Mouse (Mus musculus) midbrain, postnatal 0 days (tissue): ENCODE measurements around the gene Gfm1. TPM values are rescaled to one million over a fixed set of nuclear protein-coding genes. Genes with fewer than 3 reads are reported as not detected.
A peak's percentile ranks its signal among the peaks of the same experiment; 100 is the strongest.

Experiments
- ATAC-seq: fragments of 200-750 bp; cut with Nextera tagmentation; 2 replicates; pipeline ENCODE4 v1.8.0; 2017; ENCODE audit warnings: moderate number of reproducible peaks, mild to moderate bottlenecking, moderate TSS enrichment, moderate library complexity; ENCODE audit not compliant: low FRiP score
- DNase-seq: peaks from one replicate; pipeline ENCODE4 v3.0.0-alpha.2; 2015; ENCODE audit warnings: low spot score
- H3K27ac ChIP-seq: fragments of 300-500 bp; sonication (generic); 2 replicates; pipeline ENCODE4 v1.5.1; 2014; ENCODE audit warnings: low read depth, mild to moderate bottlenecking, low read length, mixed read lengths
- H3K27me3 ChIP-seq: fragments of 300-500 bp; sonication (generic); 2 replicates; pipeline ENCODE4 v1.6.1; 2014; ENCODE audit warnings: low read length, control low read depth, mixed read lengths; ENCODE audit not compliant: insufficient read depth
- H3K36me3 ChIP-seq: fragments of 300-500 bp; sonication (generic); 2 replicates; pipeline ENCODE4 v1.6.1; 2014; ENCODE audit warnings: low read length, control low read depth, mixed read lengths; ENCODE audit not compliant: insufficient read depth
- H3K4me1 ChIP-seq: fragments of 300-500 bp; sonication (generic); 2 replicates; pipeline ENCODE4 v1.6.1; 2014; ENCODE audit warnings: mild to moderate bottlenecking, control low read depth, antibody characterized with exemption, low read length, mixed read lengths; ENCODE audit not compliant: insufficient read depth
- H3K4me2 ChIP-seq: fragments of 300-500 bp; sonication (generic); 2 replicates; pipeline ENCODE4 v1.6.1; 2014; ENCODE audit warnings: low read depth, mild to moderate bottlenecking, low read length, mixed read lengths; ENCODE audit not compliant: poor library complexity, severe bottlenecking
- H3K4me3 ChIP-seq: fragments of 300-500 bp; sonication (generic); 2 replicates; pipeline ENCODE4 v1.5.1; 2014; ENCODE audit warnings: low read depth, mild to moderate bottlenecking, low read length, moderate library complexity
- H3K9ac ChIP-seq: fragments of 300-500 bp; sonication (generic); replicated peaks from 2 replicates; pipeline ENCODE4 v1.6.1; 2014; ENCODE audit warnings: mild to moderate bottlenecking, low read length, moderate library complexity, mixed read lengths; ENCODE audit not compliant: poor library complexity, severe bottlenecking
- H3K9me3 ChIP-seq: fragments of 300-500 bp; sonication (generic); 2 replicates; pipeline ENCODE4 v1.6.1; 2016; ENCODE audit warnings: low read length, control low read depth
- CTCF ChIP-seq: IDR thresholded peaks from 2 replicates; pipeline ENCODE4 v1.5.1; 2016; ENCODE audit warnings: antibody characterized with exemption, mild to moderate bottlenecking
- WGBS: fragments of 180-500 bp; shearing (Covaris S2); extraction: QIAGEN DNeasy Blood & Tissue Kit; methylation state at CpG from one replicate; pipeline ENCODE4 v1.1.7; 2014; 5-methylcytosine and 5-hydroxymethylcytosine counted together
- polyA plus RNA-seq: library from polyadenylated mRNA; unstranded; fragments of >200 nt; fragmentation: Nextera tagmentation; extraction: Ambion mirVana; gene quantifications from 2 replicates; pipeline ENCODE4 v1.2.1, GENCODE M21; 2015
- total RNA-seq: library from RNA; depleted of rRNA; stranded (reverse); fragments of >200 nt; gene quantifications from 2 replicates; pipeline ENCODE4 v1.2.3, GENCODE M21; 2014; rRNA removed

Gene Gfm1
- 25.4 and 29.1 TPM in 2 replicates for total RNA-seq
- polyA plus RNA-seq = 21.3 and 22.1 TPM in 2 replicates

DNA sequence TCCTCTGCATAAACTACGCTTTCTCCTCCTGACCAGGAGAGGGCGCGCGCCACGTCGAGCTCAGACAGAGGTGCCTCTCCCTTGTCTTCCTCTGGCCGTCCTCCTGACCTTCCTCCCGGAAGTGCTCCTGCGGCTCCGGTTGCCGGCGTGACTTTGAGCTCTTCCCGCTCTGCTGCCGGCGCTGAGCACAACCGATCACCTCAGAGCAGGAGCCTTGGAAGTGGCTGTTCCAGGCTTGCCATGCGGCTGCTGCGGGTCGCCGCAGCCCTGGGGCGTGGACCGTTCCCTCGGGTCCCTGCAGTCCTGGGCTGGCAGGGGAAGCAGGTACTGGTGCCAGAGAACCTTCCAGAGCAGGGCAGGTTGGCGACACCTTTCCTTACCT is at the start of gene Gfm1:
Gene Gfm1, plus strand, starts transcription at position 98 of the 382 bp plus-strand sequence.
- Histone ChIP-seq H3K4me2 (peak within 1 kb of the TSS; percentile 92), H3K4me1 (no peaks in the 10 kb centered on the region), H3K27ac (peak within 1 kb of the TSS; percentile 65), H3K4me3 (peak within 1 kb of the TSS; percentile 99), H3K36me3 (peaks cover 22% of the 10 kb centered on the region), H3K27me3 (no peaks in the 10 kb centered on the region), H3K9me3 (no peaks in the 10 kb centered on the region), H3K9ac (peak within 1 kb of the TSS; percentile 93)
- peak; percentile 94 for TF ChIP-seq CTCF
- peak; percentile 93 for DNase-seq
- WGBS = 0% methylated on average over 24 of the region's 24 CpGs
- ATAC-seq = peak; percentile 96

GRCm38 (mm10) chr3:67429338-67429998 is 428 bp upstream of the Gfm1 start:
- Histone ChIP-seq H3K4me1 (no peaks in the 10 kb centered on the region), H3K4me3 (peak overlapping the region; percentile 99), H3K27ac (peak overlapping the region; percentile 38), H3K9me3 (no peaks in the 10 kb centered on the region), H3K9ac (0 out of 2 replicates have a peak overlapping the region, but pooled peaks have one; percentile 44), H3K27me3 (no peaks in the 10 kb centered on the region), H3K36me3 (peaks cover 19% of the 10 kb centered on the region), H3K4me2 (peak overlapping the region; percentile 92)
- TF ChIP-seq CTCF = peak; percentile 69
- WGBS = 34% methylated on average over 8 of the region's 8 CpGs
- peak; percentile 86 for ATAC-seq
- peak; percentile 13 for DNase-seq

GRCm38 (mm10) chr3:67434011-67434410 is 4.1 kb downstream of the Gfm1 start:
- ATAC-seq (no peak), DNase-seq (no peak)
- 96% methylated on average over 6 of the region's 6 CpGs for WGBS
- Histone ChIP-seq H3K4me1 (no peaks in the 10 kb centered on the region), H3K9me3 (no peaks in the 10 kb centered on the region), H3K9ac (no peak overlapping the region), H3K4me3 (no peak overlapping the region), H3K27ac (no peak overlapping the region), H3K4me2 (no peak overlapping the region), H3K27me3 (no peaks in the 10 kb centered on the region), H3K36me3 (peaks cover 45% of the 10 kb centered on the region)
- no peak for TF ChIP-seq CTCF

DNA sequence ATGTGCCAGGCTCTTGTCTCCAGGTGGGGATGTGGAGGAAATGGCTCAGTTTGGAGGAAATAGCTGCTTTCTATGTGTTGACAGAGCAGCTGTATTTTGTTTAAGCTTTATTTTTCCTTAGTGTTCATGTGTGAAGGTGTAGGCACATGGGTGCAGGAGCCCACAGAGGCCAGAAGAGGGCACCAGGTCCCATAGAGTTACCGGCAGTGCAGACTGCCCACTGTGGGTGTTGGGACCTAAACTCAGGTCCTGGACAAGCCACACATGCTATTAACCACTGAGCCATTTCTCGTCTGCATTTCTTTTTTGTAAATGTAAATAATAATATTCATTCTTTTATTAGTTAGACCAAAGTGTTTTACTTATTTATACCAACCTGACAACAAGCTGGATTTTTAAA is 17.2 kb downstream of the Gfm1 start:
- no peak for ATAC-seq

DNA sequence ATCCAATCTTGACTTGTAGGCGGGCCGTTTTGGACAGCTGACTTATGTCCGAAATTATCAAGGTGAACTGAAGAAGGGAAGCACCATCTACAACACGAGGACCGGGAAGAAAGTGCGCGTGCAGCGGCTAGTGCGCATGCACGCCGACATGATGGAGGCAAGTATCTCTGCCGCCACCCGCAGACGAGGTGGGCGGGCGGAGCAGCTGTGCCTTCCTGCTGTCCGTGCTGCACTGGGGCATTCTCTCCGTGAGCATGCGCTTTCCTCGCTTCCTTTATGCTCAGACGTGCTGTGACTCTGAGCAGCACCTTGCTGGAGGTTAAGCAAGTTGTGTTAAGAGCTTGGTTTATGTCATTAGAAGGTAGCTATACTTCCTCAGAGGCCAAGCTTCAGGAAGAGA is 19.8 kb downstream of the Gfm1 start:
- Histone ChIP-seq H3K9ac (no peak overlapping the region), H3K4me2 (no peak overlapping the region), H3K4me1 (no peaks in the 10 kb centered on the region), H3K27me3 (no peaks in the 10 kb centered on the region), H3K27ac (no peak overlapping the region), H3K4me3 (no peak overlapping the region), H3K36me3 (peaks cover 36% of the 10 kb centered on the region), H3K9me3 (no peaks in the 10 kb centered on the region)
- no peak for DNase-seq
- no peak for TF ChIP-seq CTCF
- WGBS = 94% methylated on average over 21 of the region's 21 CpGs
- ATAC-seq = no peak

More for the DNA sequence above, 17.2 kb downstream of the Gfm1 start:
- H3K4me3 ChIP-seq = no peak overlapping the region
- H3K4me1 ChIP-seq = no peaks in the 10 kb centered on the region
- 97% methylated on average over 2 of the region's 2 CpGs for WGBS
- no peak overlapping the region for H3K4me2 ChIP-seq
- DNase-seq = no peak
- no peak overlapping the region for H3K27ac ChIP-seq
- no peaks in the 10 kb centered on the region for H3K9me3 ChIP-seq
- peak; percentile 45 for TF ChIP-seq CTCF
- H3K27me3 ChIP-seq = no peaks in the 10 kb centered on the region
- H3K9ac ChIP-seq = no peak overlapping the region
- H3K36me3 ChIP-seq = peaks cover 42% of the 10 kb centered on the region

DNA sequence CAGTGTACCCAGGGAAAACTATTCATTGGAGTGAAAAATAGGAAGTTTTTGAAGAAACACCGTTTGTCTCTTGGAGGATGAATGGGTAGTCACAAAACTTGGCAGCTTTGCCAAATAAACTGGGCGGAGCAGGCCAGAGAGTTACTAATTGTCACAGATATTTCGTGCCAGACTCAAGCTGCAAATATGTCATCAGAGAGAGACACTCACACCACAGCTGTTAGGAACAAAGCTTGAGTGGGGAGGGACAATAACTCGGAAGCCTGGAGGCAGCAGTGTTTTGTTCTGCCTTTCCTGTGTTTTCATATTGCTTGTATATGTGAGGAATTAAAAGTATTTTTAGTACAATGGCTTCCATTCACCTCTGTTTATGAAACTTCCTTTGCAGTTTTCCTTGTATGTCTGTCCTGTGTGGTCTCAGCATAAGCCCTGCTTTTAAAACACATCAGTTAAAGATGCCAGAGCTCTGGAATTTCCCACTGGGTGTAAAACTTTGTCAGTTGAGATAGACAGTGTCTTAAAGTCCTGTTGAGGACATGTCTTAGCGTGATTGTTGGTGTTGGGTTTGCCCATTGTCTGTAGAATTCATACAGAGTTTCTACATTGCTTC is 20.8 kb downstream of the Gfm1 start:
- no peak for TF ChIP-seq CTCF
- WGBS = 88% methylated on average over 5 of the region's 5 CpGs
- ATAC-seq (no peak), DNase-seq (no peak)
- Histone ChIP-seq H3K9me3 (no peaks in the 10 kb centered on the region), H3K27me3 (no peaks in the 10 kb centered on the region), H3K4me2 (no peak overlapping the region), H3K9ac (no peak overlapping the region), H3K36me3 (peaks cover 39% of the 10 kb centered on the region), H3K4me3 (no peak overlapping the region), H3K4me1 (no peaks in the 10 kb centered on the region), H3K27ac (no peak overlapping the region)
